Mouse (Mus musculus) ES-CJ7 (cell line): ENCODE results near the gene Gucy1b1.
A peak's percentile ranks its signal among the peaks of the same experiment; 100 is the strongest.

Source experiments
- DNase-seq: peaks from one replicate; pipeline ENCODE4 v3.0.0; 2011; ENCODE audit warnings: low read depth, low spot score

Gucy1b1 gene

DNA sequence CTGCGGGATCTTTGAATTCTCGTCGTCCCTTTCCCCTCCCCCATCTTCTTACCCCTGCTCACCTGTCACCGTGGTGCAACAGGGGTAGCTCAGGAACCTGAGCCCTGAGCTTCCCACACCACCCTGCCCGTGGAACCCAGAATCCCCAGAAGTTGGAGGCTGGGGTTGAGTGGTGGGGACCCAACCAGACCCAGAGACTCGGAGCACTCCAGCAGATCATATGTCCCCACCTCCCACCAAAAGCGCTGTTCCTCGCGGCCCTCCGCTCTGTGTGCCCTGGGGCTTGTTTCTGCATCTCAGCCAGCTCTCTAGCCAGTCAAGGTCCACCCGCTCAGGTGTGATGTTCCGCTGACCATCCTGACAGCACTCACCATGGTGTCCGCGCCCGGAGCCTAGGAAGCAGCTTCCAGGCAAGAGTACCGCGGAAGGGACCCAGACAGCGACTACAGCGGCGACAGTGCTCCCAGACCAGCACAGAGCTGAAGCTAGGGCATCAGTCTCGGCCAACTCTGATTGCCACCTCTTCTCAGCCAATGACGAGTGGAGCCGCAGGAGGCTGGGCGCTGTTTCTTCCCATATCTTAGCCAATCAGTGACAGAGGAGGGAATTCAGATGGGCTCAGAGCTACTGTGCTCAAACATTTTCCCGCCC lies at the start of gene Gucy1b1:
TSS of gene Gucy1b1 (minus strand) at position 489 of the 651 bp plus-strand sequence.
- DNase-seq = peak; percentile 82

- DNase-seq = no peak
These were observed 44.4 kb upstream of the Gucy1b1 start for GRCm38 (mm10) chr3:82118916-82119315.

DNA sequence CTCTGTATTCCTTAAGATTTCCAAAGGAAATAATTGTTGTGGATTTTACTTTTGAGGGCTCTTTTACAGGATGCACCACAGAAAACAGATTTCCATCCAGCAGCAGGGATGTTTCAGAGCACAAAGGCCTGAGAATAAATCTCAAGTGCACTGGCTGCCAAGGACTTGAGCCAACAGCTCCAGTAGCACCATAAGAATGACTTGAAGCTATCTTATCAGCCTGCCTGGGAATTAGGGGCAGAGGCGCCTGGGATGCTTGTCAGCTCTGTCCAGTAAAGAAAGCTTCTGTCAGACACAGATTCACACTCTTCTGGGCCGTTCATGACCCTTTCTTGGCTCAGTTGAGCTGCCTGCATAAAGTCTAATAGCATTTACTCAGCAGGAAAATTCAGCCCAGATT lies 38.0 kb upstream of the Gucy1b1 start:
- DNase-seq = no peak

GRCm38 (mm10) chr3:82111986-82112385 lies 37.5 kb upstream of the Gucy1b1 start:
- no peak for DNase-seq

- peak; percentile 17 for DNase-seq
These were observed 34.5 kb upstream of the Gucy1b1 start for GRCm38 (mm10) chr3:82108951-82109350.

DNA sequence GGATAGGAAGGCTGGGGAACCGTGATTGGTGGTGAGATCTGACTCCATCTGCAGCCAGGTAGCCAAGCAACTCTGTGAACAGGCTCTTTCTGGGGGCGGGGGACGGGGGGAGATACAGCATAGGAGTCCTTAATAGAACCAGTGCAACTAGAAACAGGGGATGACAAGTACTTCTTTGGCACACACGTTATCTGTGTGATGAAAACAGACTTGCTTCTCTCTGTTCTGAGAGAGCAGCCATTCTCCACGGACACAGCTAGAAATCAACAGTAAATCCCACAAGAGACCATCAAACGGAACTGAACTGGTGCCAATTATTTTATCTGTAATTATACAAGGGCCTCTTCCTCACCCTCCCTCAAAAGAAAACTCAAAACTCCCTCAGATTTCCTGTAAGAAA lies 29.7 kb upstream of the Gucy1b1 start:
- DNase-seq = no peak

GRCm38 (mm10) chr3:82099127-82099526 lies 24.6 kb upstream of the Gucy1b1 start:
- DNase-seq = no peak

- no peak for DNase-seq
These were observed 22.3 kb upstream of the Gucy1b1 start for GRCm38 (mm10) chr3:82096801-82097200.

GRCm38 (mm10) chr3:82073741-82074181 lies 728 bp downstream of the Gucy1b1 start:
- peak; percentile 5 for DNase-seq

DNA sequence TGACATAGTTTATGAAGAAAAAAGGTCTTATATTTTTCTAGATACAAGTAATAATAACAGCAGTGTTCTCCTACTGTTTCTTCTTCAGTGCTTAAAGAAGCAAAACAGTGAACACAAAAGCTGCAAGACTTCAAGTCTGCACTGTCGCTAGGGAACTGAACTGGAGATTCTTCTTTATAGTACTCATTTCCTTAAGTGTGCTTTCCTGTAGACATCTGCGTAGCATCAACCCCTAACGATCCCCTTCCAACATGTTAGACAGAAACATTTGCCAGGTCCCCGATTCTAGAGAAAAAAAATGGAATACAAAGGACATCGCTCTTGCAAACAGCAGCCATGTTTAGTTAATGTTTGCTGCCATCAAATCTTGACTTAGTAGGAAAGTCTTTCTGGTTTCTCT lies 6.7 kb downstream of the Gucy1b1 start:
- no peak for DNase-seq

DNA sequence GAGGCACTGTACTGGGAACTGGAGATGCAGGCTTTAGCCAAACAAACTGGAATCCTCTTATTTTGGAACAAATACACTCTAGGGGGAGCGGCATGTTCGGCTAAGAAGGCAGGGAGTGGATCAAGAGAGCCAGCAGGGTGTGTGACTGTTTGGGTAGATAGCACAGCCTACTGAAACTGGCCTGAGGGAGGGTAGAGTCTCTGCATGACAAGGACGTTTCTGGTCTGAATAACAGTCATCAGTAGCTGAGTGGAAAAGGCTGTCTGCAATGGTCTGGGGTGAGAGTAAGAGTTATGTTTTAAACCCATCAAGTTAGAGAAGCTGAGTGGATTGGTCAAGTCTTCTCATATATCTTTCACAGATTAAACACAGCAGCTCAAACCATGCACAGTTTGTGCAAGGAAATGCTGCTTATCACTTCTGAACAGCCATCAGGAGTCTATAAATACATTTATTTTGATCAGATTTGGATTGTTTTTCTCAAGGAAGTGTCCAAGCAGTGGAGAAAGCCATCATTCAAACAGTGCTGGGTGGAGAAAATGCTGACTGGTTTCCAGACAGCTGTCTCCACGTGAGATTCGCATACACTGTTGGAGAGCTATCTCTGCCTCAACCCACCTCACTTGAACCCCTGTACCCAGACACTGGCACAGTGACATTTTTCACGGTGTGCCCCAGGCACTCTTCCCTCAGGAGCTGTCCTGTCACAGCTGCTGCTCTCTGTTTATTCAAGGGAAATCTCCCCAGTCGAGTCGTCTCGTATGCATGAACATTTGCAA lies 12.9 kb downstream of the Gucy1b1 start:
- peak; percentile 9 for DNase-seq

- no peak for DNase-seq
These were observed 17.3 kb downstream of the Gucy1b1 start for GRCm38 (mm10) chr3:82057201-82057600.

GRCm38 (mm10) chr3:82054283-82054974 lies 20.1 kb downstream of the Gucy1b1 start:
- DNase-seq = no peak

- no peak for DNase-seq
These were observed 22.5 kb downstream of the Gucy1b1 start for GRCm38 (mm10) chr3:82052029-82052428.

- no peak for DNase-seq
These were observed 23.0 kb downstream of the Gucy1b1 start for GRCm38 (mm10) chr3:82051468-82051867.

- no peak for DNase-seq
These were observed 25.8 kb downstream of the Gucy1b1 start for GRCm38 (mm10) chr3:82048681-82049080.

GRCm38 (mm10) chr3:82048078-82048477 lies 26.4 kb downstream of the Gucy1b1 start:
- DNase-seq = no peak

DNA sequence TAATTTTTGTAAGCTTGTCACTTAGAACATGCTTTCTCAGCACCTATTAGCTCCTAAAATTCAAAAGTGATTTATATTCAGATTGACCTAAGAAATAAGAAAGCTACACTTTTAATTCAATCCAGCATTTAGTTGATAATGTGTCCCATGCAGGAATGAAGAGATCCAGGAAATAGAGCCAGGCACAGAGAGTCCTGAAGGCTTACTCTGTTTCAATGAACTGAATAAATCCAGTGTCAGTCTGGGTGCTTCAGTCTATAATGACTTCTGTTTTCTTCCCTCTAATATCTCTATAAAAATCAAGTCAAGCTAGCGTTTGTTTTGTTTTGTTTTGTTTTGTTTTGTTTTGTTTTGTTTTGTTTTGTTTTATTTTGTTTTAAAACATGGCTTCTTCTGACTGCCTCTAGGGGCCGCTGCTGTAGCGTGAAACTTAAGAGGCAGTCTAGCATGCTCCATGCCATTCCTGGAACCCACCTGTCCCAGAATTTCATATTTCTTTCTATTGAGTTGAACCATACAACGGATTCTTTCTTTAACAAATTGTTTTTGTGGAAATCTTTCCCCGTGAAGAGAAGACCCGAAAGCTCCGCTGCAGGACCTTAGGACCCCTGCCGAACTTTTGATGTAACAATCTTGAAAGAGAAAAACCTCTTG lies 27.3 kb downstream of the Gucy1b1 start:
- peak; percentile 39 for DNase-seq

DNA sequence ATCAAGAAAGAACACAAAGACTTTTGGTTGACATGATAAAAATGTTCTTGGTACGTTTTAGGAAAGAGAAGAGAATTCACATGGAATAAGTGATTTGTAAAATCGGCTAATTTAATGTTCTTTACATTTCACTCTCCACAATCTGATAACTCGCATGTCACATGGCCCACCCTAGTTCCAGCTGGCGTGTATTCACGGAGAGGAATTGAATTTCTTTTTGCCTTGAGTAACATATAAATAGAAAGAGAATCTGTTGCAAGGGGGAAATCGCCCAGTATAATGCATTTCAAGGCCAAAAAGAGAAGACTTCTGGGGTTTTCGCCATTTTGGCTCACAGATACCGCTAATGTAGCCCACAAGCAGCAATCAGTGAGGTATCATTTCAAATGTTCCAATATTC lies 28.4 kb downstream of the Gucy1b1 start:
- DNase-seq = no peak

DNA sequence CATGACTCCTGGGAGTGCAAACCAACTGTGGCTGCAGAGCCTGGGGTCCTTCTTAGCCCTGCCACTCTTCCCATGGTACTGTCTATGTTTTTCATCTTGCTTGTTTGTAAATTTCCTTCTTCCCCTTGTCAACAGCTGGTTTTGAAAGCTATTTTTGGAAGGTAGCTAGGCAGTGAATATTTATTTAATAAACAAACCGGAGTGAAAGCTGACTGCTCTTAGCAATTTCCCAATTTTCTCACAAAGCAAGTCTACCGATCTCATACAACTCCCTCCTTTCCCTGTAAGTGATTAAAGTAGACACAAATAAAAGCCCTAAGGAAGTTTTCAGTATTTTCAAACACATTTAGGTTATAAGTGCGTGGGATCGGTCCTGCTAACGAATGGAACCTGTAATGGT lies 29.6 kb downstream of the Gucy1b1 start:
- no peak for DNase-seq

- DNase-seq = no peak
These were observed 30.8 kb downstream of the Gucy1b1 start for GRCm38 (mm10) chr3:82043676-82044075.
